Mouse (Mus musculus): ENCODE results near the gene Sla2. TPM values are rescaled to one million over a fixed set of nuclear protein-coding genes. Genes with fewer than 3 reads are reported as not detected.
"Not testable (repeated sequence)": the region's sequence is repeated elsewhere in the genome, so short reads cannot be mapped to it uniquely, and the experiment has no call there.

Sla2 gene
- polyA plus RNA-seq, 1 experiment from 2014 or later, result 0.63 TPM

- Histone ChIP-seq H3K4me2 (peak overlapping the region; percentile 68), H3K36me3 (peaks cover 18% of the 10 kb centered on the region), H3K27me3 (no peaks in the 10 kb centered on the region), H3K9ac (peak overlapping the region; percentile 81), H3K4me3 (peak overlapping the region; percentile 99), H3K4me1 (peaks cover 31% of the 10 kb centered on the region), H3K9me3 (no peaks in the 10 kb centered on the region), H3K27ac (peak overlapping the region; percentile 95)
- no peak for ATAC-seq (ENCODE audit: insufficient number of reproducible peaks, low FRiP score, low TSS enrichment, low read depth)
- WGBS, result under 1% methylated on average over 19 of the region's 19 CpGs
Measured at GRCm38 (mm10) chr2:156862041-156862717, 24.8 kb downstream of the Sla2 start.

GRCm38 (mm10) chr2:156858671-156859070 lies 28.3 kb downstream of the Sla2 start:
- no peak overlapping the region for H3K9ac ChIP-seq
- H3K27me3 ChIP-seq, result no peaks in the 10 kb centered on the region
- no peak overlapping the region for H3K4me3 ChIP-seq
- peaks cover 27% of the 10 kb centered on the region for H3K4me1 ChIP-seq
- peaks cover 12% of the 10 kb centered on the region for H3K36me3 ChIP-seq
- no peak for ATAC-seq (ENCODE audit: insufficient number of reproducible peaks, low FRiP score, low TSS enrichment, low read depth)
- WGBS, result 48% methylated on average over 7 of the region's 7 CpGs
- H3K9me3 ChIP-seq, result no peaks in the 10 kb centered on the region
- H3K4me2 ChIP-seq, result no peak overlapping the region
- peak overlapping the region; percentile 43 for H3K27ac ChIP-seq

- no peak within 1 kb of the TSS for H3K9ac ChIP-seq
- H3K27ac ChIP-seq, result peak within 1 kb of the TSS; percentile 43
- H3K9me3 ChIP-seq, result no peaks in the 10 kb centered on the region
- no peak within 1 kb of the TSS for H3K4me2 ChIP-seq
- no peak for ATAC-seq (ENCODE audit: insufficient number of reproducible peaks, low FRiP score, low TSS enrichment, low read depth)
- H3K4me1 ChIP-seq, result peaks cover 27% of the 10 kb centered on the region
- no peaks in the 10 kb centered on the region for H3K27me3 ChIP-seq
- WGBS, result 82% methylated on average over 2 of the region's 2 CpGs
- no peak within 1 kb of the TSS for H3K4me3 ChIP-seq
- H3K36me3 ChIP-seq, result peaks cover 13% of the 10 kb centered on the region
Measured at GRCm38 (mm10) chr2:156857835-156858234, 29.2 kb downstream of the Sla2 start, which contains the start of gene 4930518I15Rik. 4930518I15Rik (minus strand) TSS chr2:156857946.

GRCm38 (mm10) chr2:156857385-156857791 lies 29.6 kb downstream of the Sla2 start:
- no peak overlapping the region for H3K9ac ChIP-seq
- H3K4me2 ChIP-seq, result no peak overlapping the region
- H3K9me3 ChIP-seq, result no peaks in the 10 kb centered on the region
- no peaks in the 10 kb centered on the region for H3K27me3 ChIP-seq
- H3K27ac ChIP-seq, result no peak overlapping the region
- peaks cover 15% of the 10 kb centered on the region for H3K36me3 ChIP-seq
- no peak for ATAC-seq (ENCODE audit: insufficient number of reproducible peaks, low FRiP score, low TSS enrichment, low read depth)
- WGBS, result 58% methylated on average over 3 of the region's 3 CpGs
- H3K4me3 ChIP-seq, result no peak overlapping the region
- peaks cover 27% of the 10 kb centered on the region for H3K4me1 ChIP-seq

- peaks cover 24% of the 10 kb centered on the region for H3K36me3 ChIP-seq
- WGBS, result 88% methylated on average over 1 of the region's 1 CpGs
Measured at GRCm38 (mm10) chr2:156856311-156856710, 30.7 kb downstream of the Sla2 start.

GRCm38 (mm10) chr2:156853999-156854771 lies 32.8 kb downstream of the Sla2 start:
- H3K27ac ChIP-seq; H3K4me2 ChIP-seq; H3K4me3 ChIP-seq; H3K9me3 ChIP-seq; H3K9ac ChIP-seq; H3K27me3 ChIP-seq; ATAC-seq (ENCODE audit: insufficient number of reproducible peaks, low FRiP score, low TSS enrichment, low read depth): not testable (repeated sequence)
- peaks cover 18% of the 10 kb centered on the region for H3K4me1 ChIP-seq
- 25% methylated on average over 13 of the region's 13 CpGs for WGBS
- peaks cover 44% of the 10 kb centered on the region for H3K36me3 ChIP-seq

More at GRCm38 (mm10) chr2:156856311-156856710, 30.7 kb downstream of the Sla2 start:
- ATAC-seq (ENCODE audit: insufficient number of reproducible peaks, low FRiP score, low TSS enrichment, low read depth), result no peak
- H3K4me3 ChIP-seq, result no peak overlapping the region
- H3K27ac ChIP-seq, result no peak overlapping the region
- H3K9ac ChIP-seq, result no peak overlapping the region
- H3K27me3 ChIP-seq, result no peaks in the 10 kb centered on the region
- H3K9me3 ChIP-seq, result no peaks in the 10 kb centered on the region
- H3K4me2 ChIP-seq, result no peak overlapping the region
- H3K4me1 ChIP-seq, result peaks cover 18% of the 10 kb centered on the region

GRCm38 (mm10) chr2:156853584-156853983 lies 33.4 kb downstream of the Sla2 start:
- not testable (repeated sequence) for H3K4me3 ChIP-seq, H3K27me3 ChIP-seq, H3K9ac ChIP-seq, H3K4me2 ChIP-seq, H3K27ac ChIP-seq, H3K9me3 ChIP-seq
- Histone ChIP-seq H3K4me1 (peaks cover 20% of the 10 kb centered on the region), H3K36me3 (peaks cover 44% of the 10 kb centered on the region)
- ATAC-seq (ENCODE audit: insufficient number of reproducible peaks, low FRiP score, low TSS enrichment, low read depth), result 0 out of 2 replicates have a peak, but pooled peaks have one; percentile 21
- WGBS, result 46% methylated on average over 9 of the region's 13 CpGs

- no peaks in the 10 kb centered on the region for H3K27me3 ChIP-seq
- H3K27ac ChIP-seq, result no peak overlapping the region
- 83% methylated on average over 5 of the region's 5 CpGs for WGBS
- no peak overlapping the region for H3K9ac ChIP-seq
- H3K9me3 ChIP-seq, result no peaks in the 10 kb centered on the region
- no peak for ATAC-seq (ENCODE audit: insufficient number of reproducible peaks, low FRiP score, low TSS enrichment, low read depth)
- H3K4me3 ChIP-seq, result no peak overlapping the region
- H3K4me1 ChIP-seq, result peaks cover 33% of the 10 kb centered on the region
- no peak overlapping the region for H3K4me2 ChIP-seq
- H3K36me3 ChIP-seq, result peaks cover 55% of the 10 kb centered on the region
Measured at GRCm38 (mm10) chr2:156850505-156850904, 36.5 kb downstream of the Sla2 start.

GRCm38 (mm10) chr2:156848526-156849182 lies 38.3 kb downstream of the Sla2 start:
- Histone ChIP-seq H3K27ac (no peak overlapping the region), H3K27me3 (no peaks in the 10 kb centered on the region), H3K9me3 (no peaks in the 10 kb centered on the region), H3K4me1 (peaks cover 44% of the 10 kb centered on the region), H3K4me3 (no peak overlapping the region), H3K9ac (no peak overlapping the region), H3K36me3 (peaks cover 55% of the 10 kb centered on the region), H3K4me2 (no peak overlapping the region)
- WGBS, result 68% methylated on average over 6 of the region's 6 CpGs
- ATAC-seq (ENCODE audit: insufficient number of reproducible peaks, low FRiP score, low TSS enrichment, low read depth), result no peak

- Histone ChIP-seq H3K9ac (no peak overlapping the region), H3K4me1 (peaks cover 53% of the 10 kb centered on the region), H3K9me3 (no peaks in the 10 kb centered on the region), H3K27ac (no peak overlapping the region), H3K27me3 (no peaks in the 10 kb centered on the region), H3K4me3 (no peak overlapping the region), H3K4me2 (no peak overlapping the region), H3K36me3 (peaks cover 53% of the 10 kb centered on the region)
- WGBS, result 47% methylated on average over 6 of the region's 6 CpGs
- no peak for ATAC-seq (ENCODE audit: insufficient number of reproducible peaks, low FRiP score, low TSS enrichment, low read depth)
Measured at GRCm38 (mm10) chr2:156847653-156848052, 39.3 kb downstream of the Sla2 start.

GRCm38 (mm10) chr2:156844715-156845114 lies 42.3 kb downstream of the Sla2 start:
- Histone ChIP-seq H3K4me1 (peaks cover 68% of the 10 kb centered on the region), H3K9ac (no peak overlapping the region), H3K4me3 (no peak overlapping the region), H3K27ac (peak overlapping the region; percentile 77), H3K36me3 (peaks cover 28% of the 10 kb centered on the region), H3K4me2 (peak overlapping the region; percentile 27), H3K27me3 (no peaks in the 10 kb centered on the region), H3K9me3 (no peaks in the 10 kb centered on the region)
- ATAC-seq (ENCODE audit: insufficient number of reproducible peaks, low FRiP score, low TSS enrichment, low read depth), result no peak
- WGBS, result 49% methylated on average over 10 of the region's 10 CpGs

- Histone ChIP-seq H3K27me3 (no peaks in the 10 kb centered on the region), H3K36me3 (peaks cover 23% of the 10 kb centered on the region), H3K9me3 (no peaks in the 10 kb centered on the region), H3K4me2 (peak overlapping the region; percentile 79; the same call in 1 of the 2 replicates), H3K9ac (no peak overlapping the region), H3K27ac (no peak overlapping the region; the same call in 1 of the 2 replicates), H3K4me3 (no peak overlapping the region), H3K4me1 (peaks cover 77% of the 10 kb centered on the region)
- no peak for ATAC-seq (ENCODE audit: insufficient number of reproducible peaks, low FRiP score, low TSS enrichment, low read depth)
- 39% methylated on average over 10 of the region's 10 CpGs for WGBS
Measured at GRCm38 (mm10) chr2:156843331-156843730, 43.7 kb downstream of the Sla2 start.
